Mouse (Mus musculus): ENCODE results near the gene Cox8b. TPM values are rescaled to one million over a fixed set of nuclear protein-coding genes. Genes with fewer than 3 reads are reported as not detected.
A peak's percentile ranks its signal among the peaks of the same experiment; 100 is the strongest.

Cox8b gene
- 1 to 10 TPM; 1.6 to 1.7 TPM for total RNA-seq (2021)
- long read RNA-seq, experiment 1 = 0 reads
- long read RNA-seq, experiment 2, partial matches to known transcripts = 0 of 2 reads
- long read RNA-seq, experiment 2, other reads (novel, unspliced or antisense) = 1 of 2 reads

- no peak for DNase-seq (ENCODE audit: low spot score in 2 of 2)
These were observed at the start of gene Cox8b for GRCm38 (mm10) chr7:140900220-140900619. Gene Cox8b (minus strand): TSS chr7:140900446.

DNA sequence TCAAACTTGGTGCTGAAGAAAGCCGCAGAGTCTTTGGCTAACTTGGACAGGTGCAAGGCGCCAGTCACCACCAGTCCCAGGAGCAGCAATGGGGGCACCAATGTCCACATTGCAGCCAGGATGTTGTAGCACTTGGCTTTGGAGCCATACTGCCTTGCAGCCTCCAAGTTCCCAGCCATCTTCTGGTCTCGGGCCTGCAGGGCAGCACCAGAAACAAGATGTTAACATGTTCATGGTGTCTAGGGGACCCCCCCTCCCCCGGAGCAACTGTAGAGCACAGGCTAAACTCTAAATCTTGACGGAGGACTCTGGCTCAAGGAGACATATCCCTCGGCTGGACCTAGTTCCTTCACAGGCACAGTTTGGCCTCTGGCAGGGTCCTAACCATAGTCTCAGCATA is 49.0 kb upstream of the Cox8b start:
- no peak for DNase-seq (ENCODE audit: low spot score in 2 of 2)

GRCm38 (mm10) chr7:140948161-140948560 is 47.9 kb upstream of the Cox8b start:
- no peak for DNase-seq (ENCODE audit: low spot score in 2 of 2)

GRCm38 (mm10) chr7:140946980-140947379 is 46.7 kb upstream of the Cox8b start:
- no peak for DNase-seq (ENCODE audit: low spot score in 2 of 2)

GRCm38 (mm10) chr7:140946311-140946710 is 46.1 kb upstream of the Cox8b start:
- DNase-seq (ENCODE audit: low spot score in 2 of 2) = no peak

DNA sequence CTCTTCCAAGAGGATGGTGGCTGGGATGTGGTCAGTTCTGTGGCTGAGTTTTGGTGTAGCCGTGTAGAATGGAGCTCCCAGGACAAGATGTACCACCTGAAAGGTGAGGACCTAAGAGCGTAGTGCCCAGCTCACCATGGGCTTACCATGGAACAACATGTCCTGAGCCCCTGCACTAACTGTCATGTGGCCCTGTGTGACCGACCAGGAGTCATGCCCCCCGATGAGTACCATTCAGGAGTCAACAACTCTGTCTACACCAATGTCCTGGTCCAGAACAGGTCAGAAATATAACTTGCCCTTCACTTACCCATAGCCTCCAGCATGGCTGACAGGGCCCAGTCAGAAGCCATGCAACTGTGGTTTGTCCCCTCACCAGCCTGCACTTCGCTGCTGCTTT is 45.0 kb upstream of the Cox8b start:
- DNase-seq (ENCODE audit: low spot score in 2 of 2) = no peak

GRCm38 (mm10) chr7:140944236-140944635 is 44.0 kb upstream of the Cox8b start:
- DNase-seq (ENCODE audit: low spot score in 2 of 2) = no peak

DNA sequence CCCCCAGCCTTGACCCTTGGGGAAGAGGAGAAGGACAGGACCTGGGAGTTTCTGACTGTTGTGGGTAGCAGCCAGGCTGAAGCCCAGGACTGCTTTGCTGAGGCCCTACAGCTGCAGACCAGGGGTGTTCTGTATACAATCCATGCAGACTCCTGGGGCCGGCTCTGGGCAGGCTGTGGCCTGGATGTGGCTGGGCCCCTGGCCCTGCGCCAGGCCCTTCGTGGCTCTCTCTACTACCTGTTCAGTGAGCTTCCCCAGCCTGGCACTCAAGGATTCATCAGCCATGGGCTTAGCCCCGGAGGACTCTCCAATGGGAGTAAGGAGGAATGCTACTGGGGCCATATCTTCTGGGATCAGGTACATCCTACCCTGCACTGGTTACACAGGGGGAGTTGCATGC is 43.1 kb upstream of the Cox8b start:
- DNase-seq (ENCODE audit: low spot score in 2 of 2) = no peak

DNA sequence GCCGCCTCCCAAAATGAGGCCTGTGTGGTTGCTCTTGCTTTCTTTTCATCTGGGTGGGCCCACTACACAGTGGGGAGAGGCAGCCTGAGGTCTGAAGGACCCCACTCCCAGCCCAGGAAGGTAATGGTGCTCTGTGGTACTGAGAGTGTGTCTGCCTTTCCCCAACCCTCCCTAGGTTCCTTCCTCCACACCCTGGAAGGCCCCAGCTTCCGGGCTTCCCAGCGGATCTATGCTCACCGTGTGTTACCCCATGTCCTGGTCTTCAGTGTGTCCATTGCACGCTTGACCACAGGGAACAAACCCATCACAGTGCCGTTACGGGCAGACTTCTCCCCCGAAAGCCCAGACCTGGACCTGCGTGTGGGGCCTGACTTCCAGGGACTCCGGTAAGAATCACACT is 42.6 kb upstream of the Cox8b start:
- DNase-seq (ENCODE audit: low spot score in 2 of 2) = no peak

- DNase-seq (ENCODE audit: low spot score in 2 of 2) = no peak
These were observed 42.1 kb upstream of the Cox8b start for GRCm38 (mm10) chr7:140942341-140942740.

DNA sequence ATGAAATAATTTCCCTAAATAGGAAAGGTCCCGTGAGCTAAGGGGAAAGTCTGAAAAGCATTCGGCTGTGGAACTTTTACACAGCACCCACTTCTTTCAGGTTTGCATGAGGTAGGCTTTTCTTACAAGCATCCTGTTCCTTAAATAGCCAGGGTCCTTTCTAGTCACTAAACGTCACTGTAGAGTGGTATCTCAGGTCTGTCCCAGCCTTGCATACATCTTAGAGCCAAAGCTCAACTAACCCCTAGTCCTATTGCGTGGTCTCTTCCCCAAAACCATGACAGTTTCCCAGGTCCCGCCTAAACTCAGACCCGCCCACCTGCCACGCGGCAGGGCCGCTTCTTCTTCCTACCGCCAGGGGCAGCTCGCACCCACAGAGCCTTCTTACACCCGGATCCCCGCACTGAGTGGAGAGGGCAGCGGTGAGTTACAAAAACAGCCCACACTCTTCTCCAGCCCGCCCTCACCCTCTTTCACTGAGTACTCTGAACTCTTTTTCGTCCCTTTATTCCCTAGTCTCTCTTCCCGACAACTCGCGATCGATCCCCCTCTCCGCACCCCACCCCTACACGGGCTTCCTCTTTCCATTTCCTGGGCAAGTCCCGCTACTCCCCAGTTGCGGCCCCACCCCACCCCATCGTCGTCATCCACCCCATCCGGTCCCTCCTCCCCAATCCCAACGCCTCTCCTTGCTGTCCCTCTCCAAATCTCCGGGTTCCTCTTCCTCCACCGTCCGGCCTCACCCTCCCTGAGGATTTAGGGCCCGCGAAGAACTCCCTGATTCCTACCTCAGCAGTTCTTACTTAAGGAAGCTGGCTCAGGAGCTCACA is 41.2 kb upstream of the Cox8b start, which contains the start of gene Pgghg:
Gene Pgghg, plus strand, starts transcription at position 170 of the 830 bp plus-strand sequence.
- DNase-seq (ENCODE audit: low spot score in 2 of 2) = peak; percentile 58 to 73

- no peak for DNase-seq (ENCODE audit: low spot score in 2 of 2)
These were observed 39.5 kb upstream of the Cox8b start for GRCm38 (mm10) chr7:140939669-140940171.

GRCm38 (mm10) chr7:140938896-140939295 is 38.6 kb upstream of the Cox8b start:
- DNase-seq (ENCODE audit: low spot score in 2 of 2) = no peak

- DNase-seq (ENCODE audit: low spot score in 2 of 2) = no peak
These were observed 38.2 kb upstream of the Cox8b start for GRCm38 (mm10) chr7:140938436-140938835.

- DNase-seq (ENCODE audit: low spot score in 2 of 2) = no peak
These were observed 26.9 kb upstream of the Cox8b start for GRCm38 (mm10) chr7:140927181-140927580.

- peak in 1 of 2 experiments; percentile 12 for DNase-seq (ENCODE audit: low spot score in 2 of 2)
These were observed 23.0 kb upstream of the Cox8b start for GRCm38 (mm10) chr7:140923070-140923775.

GRCm38 (mm10) chr7:140922398-140923069 is 22.3 kb upstream of the Cox8b start:
- peak; percentile 41 to 42 for DNase-seq (ENCODE audit: low spot score in 2 of 2)

GRCm38 (mm10) chr7:140921225-140921975 is 21.2 kb upstream of the Cox8b start:
- DNase-seq (ENCODE audit: low spot score in 2 of 2) = no peak

DNA sequence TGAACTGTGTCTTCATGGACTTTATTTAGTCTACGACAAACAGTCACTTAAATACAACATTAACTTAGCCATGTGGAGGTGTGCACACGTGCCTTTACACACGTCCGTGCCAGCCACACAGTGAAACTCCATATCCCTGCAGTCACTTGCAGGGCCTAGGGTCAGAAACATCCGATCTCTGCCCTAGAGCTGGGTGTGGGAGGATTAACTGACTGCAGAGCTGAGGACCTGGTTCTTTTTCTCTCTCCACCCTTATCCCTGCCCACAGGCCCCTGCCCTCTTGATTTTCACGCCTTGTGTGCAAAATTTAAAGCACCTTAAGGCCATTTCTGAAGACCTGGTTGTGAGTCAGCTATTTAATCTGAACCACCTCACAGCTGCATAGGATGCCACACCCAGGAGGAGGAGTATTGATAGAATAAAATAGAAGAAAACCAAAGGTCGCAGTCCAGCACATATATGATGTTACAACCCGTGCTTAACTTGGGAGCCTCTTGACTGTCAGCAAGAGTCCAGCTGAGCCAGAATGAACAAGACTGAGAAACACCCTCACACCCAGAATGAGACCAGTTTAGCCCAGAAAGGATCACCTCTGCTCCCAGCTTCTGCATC is 20.3 kb upstream of the Cox8b start, which contains the start of gene Nlrp6:
Gene Nlrp6, plus strand, starts transcription at position 485 of the 612 bp plus-strand sequence.
- no peak for DNase-seq (ENCODE audit: low spot score in 2 of 2)

- DNase-seq (ENCODE audit: low spot score in 2 of 2) = no peak
These were observed 19.7 kb upstream of the Cox8b start for GRCm38 (mm10) chr7:140919911-140920310.
